13 mouse cellular contexts compared by ENCODE assay signal in genomic region chr9:83061289-83061688, GRCm38 (mm10).
A peak's percentile ranks its signal among the peaks of the same experiment; 100 is the strongest.
DNase-seq lines count a peak whose midpoint lies in the region; ATAC-seq and TF ChIP-seq lines count a peak whose summit lies in the region.
"Had no signal": no experiment of that assay in that cellular context is flagged by ENCODE, and none has a peak within 500 bp of the region (broad histone marks: within the 10 kb centered on the region; RNA-seq: fewer than 3 reads in every experiment).

No protein-coding gene starts in this region.

- no peaks in the 10 kb centered on the region for H3K9me3 ChIP-seq in heart, embryonic 11.5 days (replicated peaks; ENCODE audit: control insufficient read depth, low read length)
- H3K9me3 ChIP-seq in neural tube, embryonic 12.5 days = no peaks in the 10 kb centered on the region
- H3K9me3 ChIP-seq: liver, embryonic 15.5 days had no signal

- intact Hi-C loops in heart, postnatal 25 days (cut with DNase I) = no loop called here
- intact Hi-C loops in gastrocnemius, adult 2 months (cut with DNase I) = no loop called here

- no peak for ATAC-seq in heart, embryonic 11.5 days (replicated peaks; ENCODE audit: insufficient number of reproducible peaks, low FRiP score, low TSS enrichment)
- 0 out of 2 replicates have a peak, but pooled peaks have one; percentile 41 for ATAC-seq in neural tube, embryonic 12.5 days (ENCODE audit: low FRiP score, low read depth)
- ATAC-seq: intestine, postnatal 0 days had no signal

- 38% methylated on average over 11 of the region's 11 CpGs for WGBS in heart, embryonic 11.5 days (ENCODE audit: insufficient replicate concordance)
- WGBS in neural tube, embryonic 12.5 days = 80% methylated on average over 11 of the region's 11 CpGs

- no peak for TF ChIP-seq CTCF in gastrocnemius, adult 2 months (IDR thresholded peaks at IDR 0.05)

- H3K36me3 ChIP-seq in heart, embryonic 11.5 days (ENCODE audit: control insufficient read depth, insufficient read depth, low read length) = no peaks in the 10 kb centered on the region
- no peaks in the 10 kb centered on the region for H3K36me3 ChIP-seq in neural tube, embryonic 12.5 days
- H3K36me3 ChIP-seq: liver, embryonic 15.5 days had no signal

- peaks cover 8% of the 10 kb centered on the region for H3K4me1 ChIP-seq in heart, embryonic 11.5 days (ENCODE audit: control insufficient read depth, insufficient read depth, low read length)
- no peaks in the 10 kb centered on the region for H3K4me1 ChIP-seq in neural tube, embryonic 12.5 days
- H3K4me1 ChIP-seq: liver, embryonic 15.5 days had no signal

- DNase-seq in heart, postnatal 25 days (ENCODE audit: low spot score) = no peak
- no peak for DNase-seq in neural tube, embryonic 10.5 days (ENCODE audit: extremely low spot score, low spot score)
- peak; percentile 49 for DNase-seq in embryo, embryonic 10.5 days (ENCODE audit: low spot score)
- DNase-seq in mesoderm, embryonic 11.5 days (ENCODE audit: low read depth, low spot score) = peak; percentile 52
- no peak for DNase-seq in spleen, postnatal 36 days (ENCODE audit: low spot score in 2 of 2)
- no peak for DNase-seq in gastrocnemius, adult 2 months
- DNase-seq: heart, postnatal 4 days; spleen, adult 18-20 months had no signal

- H3K9ac ChIP-seq in heart, embryonic 11.5 days (ENCODE audit: low read depth, low read length) = no peak overlapping the region
- H3K9ac ChIP-seq in neural tube, embryonic 12.5 days = no peak overlapping the region
- H3K9ac ChIP-seq: liver, embryonic 15.5 days had no signal

- no peak overlapping the region for H3K27ac ChIP-seq in heart, embryonic 11.5 days (ENCODE audit: low read depth, low read length)
- no peak overlapping the region for H3K27ac ChIP-seq in neural tube, embryonic 12.5 days
- no peak overlapping the region for H3K27ac ChIP-seq in gastrocnemius, adult 2 months
- H3K27ac ChIP-seq: liver, embryonic 15.5 days had no signal

- no peak overlapping the region for H3K4me3 ChIP-seq in heart, embryonic 11.5 days (ENCODE audit: low read depth, low read length)
- H3K4me3 ChIP-seq in neural tube, embryonic 12.5 days = no peak overlapping the region
- no peak overlapping the region for H3K4me3 ChIP-seq in gastrocnemius, adult 2 months
- H3K4me3 ChIP-seq: erythroblast, embryonic 14.5 days; liver, embryonic 15.5 days had no signal

- H3K27me3 ChIP-seq in heart, embryonic 11.5 days (ENCODE audit: control insufficient read depth, insufficient read depth, low read length) = no peaks in the 10 kb centered on the region
- H3K27me3 ChIP-seq in neural tube, embryonic 12.5 days (replicated peaks) = no peaks in the 10 kb centered on the region
- H3K27me3 ChIP-seq: liver, embryonic 15.5 days had no signal

- peak overlapping the region; percentile 32 for H3K4me2 ChIP-seq in heart, embryonic 11.5 days
- no peak overlapping the region for H3K4me2 ChIP-seq in neural tube, embryonic 12.5 days (replicated peaks)
- H3K4me2 ChIP-seq: liver, embryonic 15.5 days had no signal

Comparison
In these comparisons a context has a peak if more than half of its experiments do, and no peak if none do; other contexts are left out.
1. DNase-seq: peak in embryo, embryonic 10.5 days (single experiment) and mesoderm, embryonic 11.5 days (single experiment); none in heart, postnatal 25 days (single experiment), neural tube, embryonic 10.5 days (single experiment), spleen, postnatal 36 days (0 of 2) and gastrocnemius, adult 2 months (single experiment).